Mouse (Mus musculus) midbrain, postnatal 0 days (tissue): ENCODE data around the gene Phkb. TPM values are rescaled to one million over a fixed set of nuclear protein-coding genes. Genes with fewer than 3 reads are reported as not detected.

ENCODE experiments used
- ATAC-seq: fragments of 200-750 bp; cut with Nextera tagmentation; 2 replicates; pipeline ENCODE4 v1.8.0; 2017; ENCODE audit warnings: moderate number of reproducible peaks, mild to moderate bottlenecking, moderate TSS enrichment, moderate library complexity; ENCODE audit not compliant: low FRiP score
- DNase-seq: peaks from one replicate; pipeline ENCODE4 v3.0.0-alpha.2; 2015; ENCODE audit warnings: low spot score
- H3K27ac ChIP-seq: fragments of 300-500 bp; sonication (generic); 2 replicates; pipeline ENCODE4 v1.5.1; 2014; ENCODE audit warnings: low read depth, mild to moderate bottlenecking, low read length, mixed read lengths
- H3K27me3 ChIP-seq: fragments of 300-500 bp; sonication (generic); 2 replicates; pipeline ENCODE4 v1.6.1; 2014; ENCODE audit warnings: low read length, control low read depth, mixed read lengths; ENCODE audit not compliant: insufficient read depth
- H3K36me3 ChIP-seq: fragments of 300-500 bp; sonication (generic); 2 replicates; pipeline ENCODE4 v1.6.1; 2014; ENCODE audit warnings: low read length, control low read depth, mixed read lengths; ENCODE audit not compliant: insufficient read depth
- H3K4me1 ChIP-seq: fragments of 300-500 bp; sonication (generic); 2 replicates; pipeline ENCODE4 v1.6.1; 2014; ENCODE audit warnings: mild to moderate bottlenecking, control low read depth, antibody characterized with exemption, low read length, mixed read lengths; ENCODE audit not compliant: insufficient read depth
- H3K4me2 ChIP-seq: fragments of 300-500 bp; sonication (generic); 2 replicates; pipeline ENCODE4 v1.6.1; 2014; ENCODE audit warnings: low read depth, mild to moderate bottlenecking, low read length, mixed read lengths; ENCODE audit not compliant: poor library complexity, severe bottlenecking
- H3K4me3 ChIP-seq: fragments of 300-500 bp; sonication (generic); 2 replicates; pipeline ENCODE4 v1.5.1; 2014; ENCODE audit warnings: low read depth, mild to moderate bottlenecking, low read length, moderate library complexity
- H3K9ac ChIP-seq: fragments of 300-500 bp; sonication (generic); replicated peaks from 2 replicates; pipeline ENCODE4 v1.6.1; 2014; ENCODE audit warnings: mild to moderate bottlenecking, low read length, moderate library complexity, mixed read lengths; ENCODE audit not compliant: poor library complexity, severe bottlenecking
- H3K9me3 ChIP-seq: fragments of 300-500 bp; sonication (generic); 2 replicates; pipeline ENCODE4 v1.6.1; 2016; ENCODE audit warnings: low read length, control low read depth
- CTCF ChIP-seq: IDR thresholded peaks from 2 replicates; pipeline ENCODE4 v1.5.1; 2016; ENCODE audit warnings: antibody characterized with exemption, mild to moderate bottlenecking
- WGBS: fragments of 180-500 bp; shearing (Covaris S2); extraction: QIAGEN DNeasy Blood & Tissue Kit; methylation state at CpG from one replicate; pipeline ENCODE4 v1.1.7; 2014; 5-methylcytosine and 5-hydroxymethylcytosine counted together
- polyA plus RNA-seq: library from polyadenylated mRNA; unstranded; fragments of >200 nt; fragmentation: Nextera tagmentation; extraction: Ambion mirVana; gene quantifications from 2 replicates; pipeline ENCODE4 v1.2.1, GENCODE M21; 2015
- total RNA-seq: library from RNA; depleted of rRNA; stranded (reverse); fragments of >200 nt; gene quantifications from 2 replicates; pipeline ENCODE4 v1.2.3, GENCODE M21; 2014; rRNA removed

Phkb gene
- total and polyA plus RNA-seq, 2 experiments from 2014 or later, result 22.2 to 37.2 TPM

DNA sequence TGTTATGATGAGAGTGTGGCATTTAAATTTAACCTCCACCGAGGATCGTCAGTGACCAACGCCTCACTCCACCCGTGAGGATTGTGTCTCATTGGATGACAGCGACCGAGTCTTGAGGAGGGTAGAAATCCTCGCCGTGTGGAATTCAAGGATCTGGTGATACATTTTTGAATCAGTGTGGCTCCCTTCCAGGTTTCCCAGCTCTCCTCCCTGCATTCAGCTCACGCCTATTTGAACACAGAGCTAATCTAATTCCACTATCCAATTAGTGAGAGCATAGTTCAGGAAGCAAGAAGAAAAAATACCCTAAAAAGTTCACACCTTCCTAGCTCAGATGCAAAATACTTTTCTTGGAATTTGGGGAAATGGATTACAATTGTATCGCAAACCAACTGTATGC lies 249.9 kb downstream of the Phkb start:
- Histone ChIP-seq H3K27ac (no peak overlapping the region), H3K27me3 (no peaks in the 10 kb centered on the region), H3K4me3 (no peak overlapping the region), H3K9ac (no peak overlapping the region), H3K36me3 (no peaks in the 10 kb centered on the region), H3K4me2 (no peak overlapping the region), H3K4me1 (no peaks in the 10 kb centered on the region), H3K9me3 (no peaks in the 10 kb centered on the region)
- ATAC-seq (no peak), DNase-seq (peak; percentile 58)
- TF ChIP-seq CTCF, result no peak
- WGBS, result 70% methylated on average over 10 of the region's 10 CpGs

Other genes starting within 250 kb of the Phkb start
- 106 and 138 TPM in 2 replicates for gene Neto2, start 140.0 kb upstream of the Phkb start, total RNA-seq
- gene Neto2, start 140.0 kb upstream of the Phkb start, polyA plus RNA-seq, result 41.2 and 46.5 TPM in 2 replicates
- gene Itfg1, start within 50 bp of the Phkb start, total RNA-seq, result 258 and 286 TPM in 2 replicates
- 226 and 227 TPM in 2 replicates for gene Itfg1, start within 50 bp of the Phkb start, polyA plus RNA-seq